Mouse (Mus musculus) spleen, adult 2 months (tissue): ENCODE measurements around the gene Hey2. TPM values are rescaled to one million over a fixed set of nuclear protein-coding genes. Genes with fewer than 3 reads are reported as not detected.

Experiments used
- DNase-seq, 2 experiments: peaks; one replicate each; pipeline versions ENCODE4 v3.0.0 to v3.0.0-alpha.2; 2012 to 2021; ENCODE audit warnings: low spot score in 2 of 2, low read depth in 1 of 2
- H3K27ac ChIP-seq: fragments of 200-500 bp; 2 replicates; pipeline ENCODE4 v1.5.1; 2012; ENCODE audit warnings: low read length, inconsistent platforms; ENCODE audit not compliant: insufficient read depth
- H3K27me3 ChIP-seq: fragments of 200-500 bp; 2 replicates; pipeline ENCODE4 v1.6.1; 2012; ENCODE audit warnings: mild to moderate bottlenecking, moderate library complexity, low read length, inconsistent platforms; ENCODE audit not compliant: control insufficient read depth, insufficient read depth
- H3K36me3 ChIP-seq: fragments of 200-500 bp; 2 replicates; pipeline ENCODE4 v1.6.1; 2012; ENCODE audit warnings: mild to moderate bottlenecking, low read length, inconsistent platforms; ENCODE audit not compliant: control insufficient read depth, insufficient read depth
- H3K4me1 ChIP-seq: fragments of 200-500 bp; 2 replicates; pipeline ENCODE4 v1.6.1; 2011; ENCODE audit warnings: inconsistent platforms; ENCODE audit not compliant: control insufficient read depth, insufficient read depth, insufficient read length
- H3K4me3 ChIP-seq: fragments of 200-500 bp; 2 replicates; pipeline ENCODE4 v1.5.1; 2011; ENCODE audit warnings: mild to moderate bottlenecking, inconsistent platforms; ENCODE audit not compliant: insufficient read depth, insufficient read length; ENCODE audit errors: extremely low read depth
- CTCF ChIP-seq: fragments of 200-500 bp; IDR thresholded peaks from 2 replicates; pipeline ENCODE4 v1.5.1; 2011; ENCODE audit warnings: mild to moderate bottlenecking, inconsistent platforms; ENCODE audit not compliant: insufficient read depth, insufficient read length, insufficient replicate concordance; ENCODE audit errors: extremely low read depth
- POLR2A ChIP-seq: fragments of 200-500 bp; IDR thresholded peaks from 2 replicates; pipeline ENCODE4 v1.6.1; 2011; ENCODE audit warnings: low read depth, low read length, inconsistent platforms
- WGBS: fragments of 180-500 bp; shearing (Covaris S2); methylation state at CpG from one replicate; pipeline ENCODE4 v1.1.7; 2018; 5-methylcytosine and 5-hydroxymethylcytosine counted together
- polyA plus RNA-seq: library from polyadenylated mRNA; depleted of rRNA; stranded (reverse); fragments of >200 nt; gene quantifications from 2 replicates; pipeline ENCODE4 v1.2.3, GENCODE M21; 2012

Gene Hey2
- polyA plus RNA-seq, 1 experiment = 2.2 TPM

DNA sequence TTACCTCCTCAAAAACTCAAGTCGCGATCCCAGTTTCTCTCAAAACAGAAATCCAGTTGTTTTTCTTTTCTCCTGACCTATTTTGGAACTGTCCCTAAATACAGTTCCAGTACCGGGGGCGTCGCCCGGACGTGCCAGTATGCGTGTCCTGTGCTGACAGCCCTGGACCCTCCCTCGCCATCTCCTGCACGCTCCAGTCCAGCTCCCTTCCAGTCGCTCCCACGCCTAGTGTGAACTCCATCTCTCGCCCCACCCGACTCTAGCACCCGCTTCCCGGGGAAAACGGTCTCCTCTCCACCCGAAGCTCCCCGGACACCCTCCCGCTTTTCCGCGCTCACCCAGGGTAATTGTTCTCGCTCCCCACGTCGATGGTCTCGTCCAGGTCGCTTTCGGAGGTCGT is 373 bp downstream of the Hey2 start:
- Histone ChIP-seq H3K36me3 (no peaks in the 10 kb centered on the region), H3K27ac (peak overlapping the region; percentile 28; the same call in 1 of the 2 replicates), H3K4me1 (peaks cover 8% of the 10 kb centered on the region; the same call in 1 of the 2 replicates), H3K4me3 (peak overlapping the region; percentile 60), H3K27me3 (peaks cover 19% of the 10 kb centered on the region)
- TF ChIP-seq CTCF (no peak), POLR2A (no peak)
- no peak for DNase-seq
- 3% methylated on average over 29 of the region's 29 CpGs for WGBS

DNA sequence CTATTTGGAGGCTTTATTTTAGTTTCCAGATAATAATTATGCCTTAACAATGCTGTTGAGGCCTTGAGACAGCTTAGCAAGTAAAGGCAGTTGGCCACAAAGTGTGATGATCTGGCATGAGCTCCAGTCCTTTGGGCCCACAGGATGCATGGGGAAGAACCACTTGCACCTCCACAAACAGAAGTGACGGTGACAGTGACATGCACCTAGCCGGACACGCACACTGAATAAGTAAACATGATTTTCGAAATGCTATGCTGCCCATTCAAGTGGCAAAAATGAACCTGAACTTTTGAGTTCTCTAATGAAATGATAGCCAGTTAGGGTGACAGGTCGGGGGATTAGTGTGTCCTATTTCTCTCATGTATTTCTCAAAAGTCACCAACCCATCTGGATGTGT is 1.8 kb downstream of the Hey2 start:
- Histone ChIP-seq H3K36me3 (no peaks in the 10 kb centered on the region), H3K27me3 (peaks cover 19% of the 10 kb centered on the region), H3K4me3 (no peak overlapping the region), H3K27ac (no peak overlapping the region), H3K4me1 (peaks cover 8% of the 10 kb centered on the region; the same call in 1 of the 2 replicates)
- DNase-seq = no peak
- TF ChIP-seq CTCF (no peak), POLR2A (no peak)
- WGBS = 85% methylated on average over 5 of the region's 5 CpGs

DNA sequence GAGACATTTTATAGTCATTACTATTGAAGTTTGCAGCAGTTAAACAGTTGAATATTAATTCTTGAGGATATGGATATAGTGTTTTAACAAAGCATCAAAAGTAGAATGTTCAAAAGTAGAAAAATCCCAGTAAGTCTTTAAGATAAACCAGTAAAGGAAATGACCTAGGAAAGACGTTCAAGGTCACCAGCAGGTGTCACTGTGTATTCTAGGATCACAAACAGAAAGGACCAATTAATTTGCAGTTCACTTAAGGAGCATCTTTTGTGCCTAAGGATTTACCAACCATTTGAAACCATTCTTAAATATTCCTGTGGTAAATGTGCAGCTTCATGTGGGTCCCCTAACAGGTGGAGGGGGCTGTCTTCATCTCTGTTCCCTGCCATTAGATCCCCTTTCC is 4.4 kb downstream of the Hey2 start:
- DNase-seq = no peak
- peaks cover 6% of the 10 kb centered on the region; the same call in 1 of the 2 replicates for H3K4me1 ChIP-seq
- TF ChIP-seq CTCF = no peak
- TF ChIP-seq POLR2A = no peak
- peaks cover 11% of the 10 kb centered on the region for H3K27me3 ChIP-seq
- 17% methylated on average over 1 of the region's 1 CpGs for WGBS
- no peak overlapping the region for H3K27ac ChIP-seq
- no peaks in the 10 kb centered on the region for H3K36me3 ChIP-seq
- H3K4me3 ChIP-seq = no peak overlapping the region

- Histone ChIP-seq H3K4me3 (no peak overlapping the region), H3K27me3 (no peaks in the 10 kb centered on the region), H3K36me3 (no peaks in the 10 kb centered on the region), H3K27ac (no peak overlapping the region), H3K4me1 (no peaks in the 10 kb centered on the region)
- TF ChIP-seq CTCF (no peak), POLR2A (no peak)
- WGBS = 3% methylated on average over 1 of the region's 1 CpGs
- DNase-seq = no peak
Observed at GRCm38 (mm10) chr10:30825049-30825448, 17.6 kb downstream of the Hey2 start.

GRCm38 (mm10) chr10:30810967-30811293 is 31.7 kb downstream of the Hey2 start:
- peak; percentile 49 to 78 for DNase-seq
- no peak overlapping the region for H3K27ac ChIP-seq
- H3K36me3 ChIP-seq = no peaks in the 10 kb centered on the region
- H3K4me1 ChIP-seq = peaks cover 3% of the 10 kb centered on the region; the same call in 1 of the 2 replicates
- H3K27me3 ChIP-seq = no peaks in the 10 kb centered on the region
- 1% methylated on average over 11 of the region's 11 CpGs for WGBS
- H3K4me3 ChIP-seq = peak overlapping the region; percentile 51
- TF ChIP-seq CTCF (peak; percentile 35; the same call in 1 of the 2 replicates), POLR2A (no peak)

- no peak for DNase-seq
- Histone ChIP-seq H3K4me1 (peaks cover 3% of the 10 kb centered on the region; the same call in 1 of the 2 replicates), H3K36me3 (no peaks in the 10 kb centered on the region), H3K4me3 (peak overlapping the region; percentile 51), H3K27ac (no peak overlapping the region), H3K27me3 (no peaks in the 10 kb centered on the region)
- WGBS = 37% methylated on average over 9 of the region's 9 CpGs
- TF ChIP-seq POLR2A (no peak), CTCF (no peak)
Observed at GRCm38 (mm10) chr10:30810247-30810966, 32.2 kb downstream of the Hey2 start.
